Mouse (Mus musculus) MEL (cell line): ENCODE results near the gene Plcb3. TPM values are rescaled to one million over a fixed set of nuclear protein-coding genes. Genes with fewer than 3 reads are reported as not detected.
A peak's percentile ranks its signal among the peaks of the same experiment; 100 is the strongest.

Source experiments
- DNase-seq: peaks from one replicate; pipeline ENCODE4 v3.0.0; 2011; ENCODE audit warnings: low read depth, low spot score
- H3K27ac ChIP-seq: 2 replicates; pipeline ENCODE4 v1.5.1; 2012; ENCODE audit warnings: low read depth, mild to moderate bottlenecking, control low read depth, low read length, moderate library complexity; ENCODE audit not compliant: control insufficient read depth
- H3K27me3 ChIP-seq, 2 experiments: fragments of 150-350 bp in 1 of 2; sonication (generic) in 1 of 2; 2 replicates each; pipeline ENCODE4 v1.6.1; 2012; ENCODE audit warnings: low read length in 2 of 2, mild to moderate bottlenecking in 2 of 2, improper control_type of control experiment in 1 of 2, moderate library complexity in 1 of 2; ENCODE audit not compliant: insufficient read depth in 2 of 2, control insufficient read depth in 1 of 2
- H3K36me3 ChIP-seq, 2 experiments: 2 replicates each; pipeline ENCODE4 v1.6.1; 2012 to 2014; ENCODE audit warnings: low read length in 2 of 2, improper control_type of control experiment in 1 of 2, inconsistent platforms in 1 of 2, mild to moderate bottlenecking in 1 of 2; ENCODE audit not compliant: insufficient read depth in 2 of 2, control insufficient read depth in 1 of 2
- H3K4me1 ChIP-seq, 2 experiments: fragments of 150-350 bp in 1 of 2; sonication (generic) in 1 of 2; 2 replicates each; pipeline ENCODE4 v1.6.1; 2012; ENCODE audit warnings: low read length in 2 of 2, improper control_type of control experiment in 1 of 2, mild to moderate bottlenecking in 1 of 2; ENCODE audit not compliant: insufficient read depth in 2 of 2, control insufficient read depth in 1 of 2
- H3K4me3 ChIP-seq, 2 experiments: fragments of 150-350 bp in 1 of 2; sonication (generic) in 1 of 2; 2 replicates each; pipeline ENCODE4 v1.5.1; 2012; ENCODE audit warnings: low read depth in 2 of 2, low read length in 2 of 2, mild to moderate bottlenecking in 2 of 2, moderate library complexity in 2 of 2, control low read depth in 1 of 2, improper control_type of control experiment in 1 of 2; ENCODE audit not compliant: control insufficient read depth in 1 of 2, insufficient read depth in 1 of 2
- H3K79me2 ChIP-seq: 2 replicates; pipeline ENCODE4 v1.6.1; 2012; ENCODE audit warnings: mild to moderate bottlenecking, low read length, moderate library complexity; ENCODE audit not compliant: control insufficient read depth, poor library complexity, insufficient read depth
- H3K9ac ChIP-seq: 2 replicates; pipeline ENCODE4 v1.6.1; 2012; ENCODE audit warnings: low read depth, mild to moderate bottlenecking, control low read depth, low read length, moderate library complexity; ENCODE audit not compliant: control insufficient read depth, poor library complexity, severe bottlenecking
- H3K9me3 ChIP-seq: fragments of 150-350 bp; sonication (generic); replicated peaks from 2 replicates; pipeline ENCODE4 v1.6.1; 2012; ENCODE audit warnings: mild to moderate bottlenecking, low read length, improper control_type of control experiment, moderate library complexity; ENCODE audit not compliant: insufficient read depth
- BHLHE40 ChIP-seq: IDR thresholded peaks from 2 replicates; pipeline ENCODE4 v1.6.1; 2012; ENCODE audit warnings: low read depth, mild to moderate bottlenecking, inconsistent platforms, low read length, improper control_type of control experiment, borderline replicate concordance
- CTCF ChIP-seq, 3 experiments: IDR thresholded peaks in 2 of 3; conservative IDR thresholded peaks in 1 of 3; 2 replicates each; pipeline ENCODE4 v1.5.1; 2011 to 2012; ENCODE audit warnings: low read length in 3 of 3, low read depth in 2 of 3, mild to moderate bottlenecking in 2 of 3, improper control_type of control experiment in 1 of 3, inconsistent platforms in 1 of 3, mixed read lengths in 1 of 3, moderate library complexity in 1 of 3; ENCODE audit not compliant: control insufficient read depth in 1 of 3, insufficient read depth in 1 of 3, poor library complexity in 1 of 3, severe bottlenecking in 1 of 3
- KAT2A ChIP-seq: conservative IDR thresholded peaks from 2 replicates; pipeline ENCODE4 v1.6.1; 2012; ENCODE audit warnings: low read depth, low read length, improper control_type of control experiment, inconsistent platforms
- MAFK ChIP-seq: IDR thresholded peaks from 2 replicates; pipeline ENCODE4 v1.6.1; 2011; ENCODE audit warnings: low read depth, mild to moderate bottlenecking, low read length, improper control_type of control experiment, borderline replicate concordance
- MAX ChIP-seq: IDR thresholded peaks from 2 replicates; pipeline ENCODE4 v1.6.1; 2011; ENCODE audit warnings: low read length, improper control_type of control experiment
- MAZ ChIP-seq: IDR thresholded peaks from 2 replicates; pipeline ENCODE4 v1.6.1; 2012; ENCODE audit warnings: low read depth, mild to moderate bottlenecking, inconsistent platforms, low read length, improper control_type of control experiment
- MEF2A ChIP-seq: IDR thresholded peaks from 2 replicates; pipeline ENCODE4 v1.6.1; 2014; ENCODE audit warnings: low read depth, mild to moderate bottlenecking, inconsistent platforms, low read length, improper control_type of control experiment; ENCODE audit not compliant: poor library complexity, insufficient replicate concordance, severe bottlenecking; ENCODE audit errors: extremely low read depth
- MYB ChIP-seq: IDR thresholded peaks from 2 replicates; pipeline ENCODE4 v1.6.1; 2011; ENCODE audit warnings: mild to moderate bottlenecking, low read depth, low read length, improper control_type of control experiment
- MYC ChIP-seq: IDR thresholded peaks from 2 replicates; pipeline ENCODE4 v1.6.1; 2011; ENCODE audit warnings: low read depth, mild to moderate bottlenecking, low read length, improper control_type of control experiment, moderate library complexity
- NELFE ChIP-seq: IDR thresholded peaks from 2 replicates; pipeline ENCODE4 v1.6.1; 2011; ENCODE audit warnings: low read depth, low read length, improper control_type of control experiment
- NRF1 ChIP-seq: IDR thresholded peaks from 2 replicates; pipeline ENCODE4 v1.6.1; 2014; ENCODE audit warnings: low read depth, mild to moderate bottlenecking, inconsistent platforms, low read length, improper control_type of control experiment, moderate library complexity; ENCODE audit not compliant: poor library complexity, insufficient read depth, severe bottlenecking
- POLR2A ChIP-seq, 2 experiments: IDR thresholded peaks; 2 replicates each; pipeline ENCODE4 v1.6.1; 2011 to 2012; ENCODE audit warnings: low read length in 2 of 2, mild to moderate bottlenecking in 2 of 2, control low read depth in 1 of 2, improper control_type of control experiment in 1 of 2, low read depth in 1 of 2, moderate library complexity in 1 of 2; ENCODE audit not compliant: control insufficient read depth in 1 of 2, insufficient read depth in 1 of 2, poor library complexity in 1 of 2
- POLR2AphosphoS2 ChIP-seq: IDR thresholded peaks from 2 replicates; pipeline ENCODE4 v1.6.1; 2011; ENCODE audit warnings: low read length, improper control_type of control experiment
- RAD21 ChIP-seq: IDR thresholded peaks from 2 replicates; pipeline ENCODE4 v1.6.1; 2011; ENCODE audit warnings: mild to moderate bottlenecking, low read depth, low read length, improper control_type of control experiment
- SIN3A ChIP-seq: IDR thresholded peaks from 2 replicates; pipeline ENCODE4 v1.6.1; 2012; ENCODE audit warnings: low read length, improper control_type of control experiment, inconsistent platforms
- TAL1 ChIP-seq: IDR thresholded peaks from 2 replicates; pipeline ENCODE4 v1.6.1; 2012; ENCODE audit warnings: mild to moderate bottlenecking, inconsistent platforms, low read length, moderate library complexity, mixed read lengths
- TBP ChIP-seq: IDR thresholded peaks from 2 replicates; pipeline ENCODE4 v1.8.0; 2011; ENCODE audit warnings: low read depth, low read length, improper control_type of control experiment
- TCF12 ChIP-seq: IDR thresholded peaks from 2 replicates; pipeline ENCODE4 v1.6.1; 2014; ENCODE audit warnings: low read depth, mild to moderate bottlenecking, inconsistent platforms, low read length, improper control_type of control experiment, moderate library complexity
- UBTF ChIP-seq: IDR thresholded peaks from 2 replicates; pipeline ENCODE4 v1.6.1; 2012; ENCODE audit warnings: low read depth, mild to moderate bottlenecking, inconsistent platforms, low read length, improper control_type of control experiment, moderate library complexity, borderline replicate concordance; ENCODE audit not compliant: insufficient read depth
- USF1 ChIP-seq: IDR thresholded peaks from 2 replicates; pipeline ENCODE4 v1.6.1; 2014; ENCODE audit warnings: low read depth, mild to moderate bottlenecking, inconsistent platforms, low read length, improper control_type of control experiment, moderate library complexity
- ZKSCAN1 ChIP-seq: IDR thresholded peaks from 2 replicates; pipeline ENCODE4 v1.6.1; 2012; ENCODE audit warnings: low read depth, mild to moderate bottlenecking, inconsistent platforms, low read length, improper control_type of control experiment, moderate library complexity
- ZNF384 ChIP-seq: IDR thresholded peaks from 2 replicates; pipeline ENCODE4 v1.6.1; 2012; ENCODE audit warnings: low read depth, mild to moderate bottlenecking, inconsistent platforms, low read length, improper control_type of control experiment
- polyA plus RNA-seq, 2 experiments: library from polyadenylated mRNA; stranded (reverse) in 1 of 2; unstranded in 1 of 2; fragments of >175 nt in 1 of 2; fragments of >200 nt in 1 of 2; gene quantifications; 2 replicates each; pipeline versions ENCODE4 v1.2.1 to v1.2.4; 2012; ENCODE audit warnings: low replicate concordance in 2 of 2, low read depth in 1 of 2; ENCODE audit not compliant: insufficient read length in 2 of 2, insufficient read depth in 1 of 2, missing spikeins in 1 of 2
- total RNA-seq: library from RNA; depleted of rRNA; stranded (reverse); fragments of 300-350 nt; gene quantifications from 2 replicates; pipeline ENCODE4 v1.2.3, GENCODE M21; 2012

Gene Plcb3
- total and polyA plus RNA-seq, 3 experiments, result 12.6 to 30.8 TPM; not detected in 1

GRCm38 (mm10) chr19:6999360-7000063 is 23.2 kb upstream of the Plcb3 start:
- H3K9me3 ChIP-seq, result no peaks in the 10 kb centered on the region
- H3K4me3 ChIP-seq, result no peak overlapping the region
- H3K9ac ChIP-seq, result no peak overlapping the region
- peaks cover 0 to 15% of the 10 kb centered on the region in 2 experiments; a peak in 3 of 4 replicates for H3K4me1 ChIP-seq
- no peak for DNase-seq
- no peak overlapping the region for H3K27ac ChIP-seq
- TF ChIP-seq MAZ, result no peak
- peaks cover 0 to 17% of the 10 kb centered on the region in 2 experiments; a peak in 2 of 4 replicates for H3K36me3 ChIP-seq
- H3K27me3 ChIP-seq, result no peaks in the 10 kb centered on the region
- H3K79me2 ChIP-seq, result peaks cover 2% of the 10 kb centered on the region; the same call in 1 of the 2 replicates

- H3K4me3 ChIP-seq, result no peak overlapping the region
Measured at GRCm38 (mm10) chr19:6997721-6998290, 21.5 kb upstream of the Plcb3 start.

GRCm38 (mm10) chr19:6996006-6996405 is 19.7 kb upstream of the Plcb3 start, which contains the start of the genes Nudt22 and Trpt1:
TSS of gene Nudt22 (minus strand) at chr19:6996117.
TSS of gene Trpt1 (plus strand) at chr19:6996131.
- Histone ChIP-seq H3K79me2 (peaks cover 4% of the 10 kb centered on the region; the same call in 1 of the 2 replicates), H3K9me3 (no peaks in the 10 kb centered on the region), H3K4me3 (peak within 1 kb of the TSS; percentile 63 to 89), H3K9ac (peak within 1 kb of the TSS; percentile 78), H3K27me3 (no peaks in the 10 kb centered on the region), H3K4me1 (peaks cover 2 to 22% of the 10 kb centered on the region in 2 experiments; a peak in 3 of 4 replicates), H3K27ac (peak within 1 kb of the TSS; percentile 45), H3K36me3 (peaks cover 2 to 3% of the 10 kb centered on the region in 2 experiments; a peak in 1 of 4 replicates)
- DNase-seq, result peak; percentile 94
- TF ChIP-seq ZNF384, result no peak
- no peak for TF ChIP-seq USF1
- no peak for TF ChIP-seq MEF2A
- no peak for TF ChIP-seq UBTF
- TF ChIP-seq TAL1, result no peak
- peak; percentile 20; the same call in 1 of the 2 replicates for TF ChIP-seq MAZ
- no peak for TF ChIP-seq ZKSCAN1
- peak; percentile 58; the same call in 1 of the 2 replicates for TF ChIP-seq POLR2AphosphoS2
- no peak for TF ChIP-seq MAFK
- peak; percentile 59 to 68; a peak in 3 of 4 replicates for TF ChIP-seq POLR2A (IDR thresholded peaks at IDR 0.05; ENCODE audit: control insufficient read depth in 1 of 2, insufficient read depth in 1 of 2, low read depth in 1 of 2, low read length in 2 of 2, poor library complexity in 1 of 2)
- no peak for TF ChIP-seq KAT2A
- TF ChIP-seq NELFE, result peak; percentile 61
- TF ChIP-seq RAD21, result no peak
- peak; percentile 56; the same call in 1 of the 2 replicates for TF ChIP-seq SIN3A
- TF ChIP-seq TBP, result no peak
- no peak for TF ChIP-seq CTCF (IDR thresholded peaks at IDR 0.05 in 2 of 3, conservative IDR thresholded peaks at IDR 0.05 in 1 of 3; ENCODE audit: control insufficient read depth in 1 of 3, insufficient read depth in 1 of 3, low read depth in 2 of 3, low read length in 3 of 3, poor library complexity in 1 of 3, severe bottlenecking in 1 of 3)
- TF ChIP-seq BHLHE40, result no peak
- TF ChIP-seq NRF1, result no peak
- 0 out of 2 replicates have a peak, but pooled peaks have one; percentile 16 for TF ChIP-seq MAX
- TF ChIP-seq MYC, result no peak
- TF ChIP-seq TCF12, result peak; percentile 47; the same call in 1 of the 2 replicates

More at GRCm38 (mm10) chr19:6997721-6998290, 21.5 kb upstream of the Plcb3 start:
- H3K9ac ChIP-seq, result no peak overlapping the region
- no peaks in the 10 kb centered on the region for H3K9me3 ChIP-seq
- no peaks in the 10 kb centered on the region for H3K27me3 ChIP-seq
- H3K27ac ChIP-seq, result no peak overlapping the region
- TF ChIP-seq POLR2AphosphoS2 (0 out of 2 replicates have a peak, but pooled peaks have one; percentile 69), MYC (no peak), POLR2A (IDR thresholded peaks at IDR 0.05; ENCODE audit: control insufficient read depth in 1 of 2, insufficient read depth in 1 of 2, low read depth in 1 of 2, low read length in 2 of 2, poor library complexity in 1 of 2) (peak in 1 of 2 experiments; percentile 32; a peak in 2 of 4 replicates), MYB (no peak)
- TF ChIP-seq, all 39 proteins: peak for 2
- no peak for DNase-seq
- Histone ChIP-seq H3K36me3 (peaks cover 0 to 11% of the 10 kb centered on the region in 2 experiments; a peak in 2 of 4 replicates), H3K79me2 (peaks cover 2% of the 10 kb centered on the region; the same call in 1 of the 2 replicates), H3K4me1 (peaks cover 0 to 18% of the 10 kb centered on the region in 2 experiments; a peak in 3 of 4 replicates)
